Mouse (Mus musculus) spleen, postnatal 0 days (tissue): Measurements from ENCODE around the gene Frmd4b. TPM values are rescaled to one million over a fixed set of nuclear protein-coding genes. Genes with fewer than 3 reads are reported as not detected.

Experiments used
- polyA plus RNA-seq: library from polyadenylated mRNA; unstranded; fragments of >200 nt; fragmentation: Nextera tagmentation; extraction: Ambion mirVana; gene quantifications from 2 replicates; pipeline ENCODE4 v1.2.1, GENCODE M21; 2015

Frmd4b gene
- polyA plus RNA-seq = 6.0 and 9.3 TPM in 2 replicates

GRCm38 (mm10) chr6:97617266-97617743 lies at the start of gene Frmd4b:
Frmd4b (minus strand) TSS chr6:97617541.

GRCm38 (mm10) chr6:97252711-97253221 lies 364.6 kb downstream of the Frmd4b start, which contains the start of gene Lmod3:
Lmod3 (minus strand) TSS chr6:97252759.

Other genes with a start within 250 kb of the Frmd4b start
- gene Mitf, start 189.5 kb upstream of the Frmd4b start, polyA plus RNA-seq = 1.1 and 1.6 TPM in 2 replicates